Mouse (Mus musculus): Measurements from ENCODE around the gene Rasa2. TPM values are rescaled to one million over a fixed set of nuclear protein-coding genes. Genes with fewer than 3 reads are reported as not detected.
"Not testable (repeated sequence)": the region's sequence is repeated elsewhere in the genome, so short reads cannot be mapped to it uniquely, and the experiment has no call there.

Rasa2 gene
- polyA plus RNA-seq, 1 experiment from 2014 or later, result 12.3 TPM

- Histone ChIP-seq H3K4me3 (no peak overlapping the region), H3K36me3 (no peaks in the 10 kb centered on the region), H3K4me1 (replicated peaks) (peaks cover 10% of the 10 kb centered on the region; the same call in 1 of the 2 replicates), H3K9me3 (no peaks in the 10 kb centered on the region), H3K27me3 (ENCODE audit: insufficient read depth, poor library complexity, severe bottlenecking) (no peaks in the 10 kb centered on the region), H3K27ac (no peak overlapping the region)
- DNase-seq (ENCODE audit: low spot score), result no peak
- WGBS, result 81% methylated on average over 11 of the region's 11 CpGs
These were observed 100.7 kb downstream of the Rasa2 start for GRCm38 (mm10) chr9:96530674-96531081.

DNA sequence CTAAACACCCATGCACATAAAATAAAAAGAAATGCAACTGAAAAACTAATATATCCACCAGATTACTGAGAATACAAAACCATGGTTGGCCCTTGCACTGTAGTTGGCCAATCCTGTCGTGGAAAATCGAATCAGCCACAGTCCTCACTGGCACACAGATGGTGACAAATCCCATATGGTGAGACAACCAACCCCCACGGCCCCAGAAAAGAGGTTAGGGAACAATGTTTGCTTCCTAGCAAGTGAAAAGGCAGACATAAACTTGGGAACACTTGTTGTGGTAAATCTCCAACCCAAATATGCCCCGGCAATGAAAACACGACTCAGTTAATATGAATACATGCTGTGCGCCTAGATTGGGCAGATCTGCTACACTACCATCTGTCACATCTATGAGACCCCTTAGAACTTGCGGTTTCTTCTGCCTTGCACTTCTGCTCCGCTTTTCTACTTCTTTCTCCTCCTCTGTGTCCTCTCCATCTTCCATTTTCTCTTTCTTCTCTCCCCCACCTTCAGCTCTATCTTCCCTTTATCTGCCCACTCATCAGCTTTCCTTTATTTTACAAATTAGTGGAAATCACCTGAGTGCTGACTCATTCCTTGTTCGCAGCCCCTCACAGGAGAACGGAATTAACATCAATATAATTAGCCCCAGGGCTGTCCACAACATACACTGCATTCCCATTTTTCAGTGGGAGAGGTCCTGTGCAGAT, 101.3 kb downstream of the Rasa2 start:
- peaks cover 14% of the 10 kb centered on the region for H3K4me1 ChIP-seq (replicated peaks)
- no peaks in the 10 kb centered on the region for H3K9me3 ChIP-seq
- no peaks in the 10 kb centered on the region for H3K36me3 ChIP-seq
- H3K27me3 ChIP-seq (ENCODE audit: insufficient read depth, poor library complexity, severe bottlenecking), result no peaks in the 10 kb centered on the region
- no peak overlapping the region; the same call in 1 of the 2 replicates for H3K27ac ChIP-seq
- 75% methylated on average over 10 of the region's 10 CpGs for WGBS
- no peak for DNase-seq (ENCODE audit: low spot score)
- H3K4me3 ChIP-seq, result no peak overlapping the region

DNA sequence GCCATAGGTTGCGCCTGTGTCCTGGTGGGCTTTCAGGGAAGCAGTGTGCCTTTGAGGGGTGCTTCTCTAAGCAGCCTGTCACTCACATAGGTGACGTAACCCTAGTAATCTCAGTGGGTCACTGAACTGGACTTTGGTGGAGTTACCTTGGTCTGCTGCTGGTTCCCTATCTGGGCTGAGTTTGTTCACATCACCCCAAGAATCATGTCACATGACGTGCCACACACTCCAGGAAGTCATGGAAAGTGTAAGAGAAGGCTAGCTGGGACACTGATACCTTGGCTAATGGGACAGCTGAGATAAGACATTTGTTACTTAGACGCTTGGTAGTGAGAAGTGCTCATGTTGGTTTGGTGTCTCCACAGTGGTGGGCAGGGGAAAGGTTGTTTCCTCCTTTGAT, 105.4 kb downstream of the Rasa2 start:
- Histone ChIP-seq H3K36me3 (no peaks in the 10 kb centered on the region), H3K27ac (no peak overlapping the region), H3K4me3 (no peak overlapping the region), H3K4me1 (replicated peaks) (peaks cover 18% of the 10 kb centered on the region), H3K27me3 (ENCODE audit: insufficient read depth, poor library complexity, severe bottlenecking) (no peaks in the 10 kb centered on the region), H3K9me3 (no peaks in the 10 kb centered on the region)
- WGBS, result 79% methylated on average over 4 of the region's 4 CpGs
- DNase-seq (ENCODE audit: low spot score), result no peak

DNA sequence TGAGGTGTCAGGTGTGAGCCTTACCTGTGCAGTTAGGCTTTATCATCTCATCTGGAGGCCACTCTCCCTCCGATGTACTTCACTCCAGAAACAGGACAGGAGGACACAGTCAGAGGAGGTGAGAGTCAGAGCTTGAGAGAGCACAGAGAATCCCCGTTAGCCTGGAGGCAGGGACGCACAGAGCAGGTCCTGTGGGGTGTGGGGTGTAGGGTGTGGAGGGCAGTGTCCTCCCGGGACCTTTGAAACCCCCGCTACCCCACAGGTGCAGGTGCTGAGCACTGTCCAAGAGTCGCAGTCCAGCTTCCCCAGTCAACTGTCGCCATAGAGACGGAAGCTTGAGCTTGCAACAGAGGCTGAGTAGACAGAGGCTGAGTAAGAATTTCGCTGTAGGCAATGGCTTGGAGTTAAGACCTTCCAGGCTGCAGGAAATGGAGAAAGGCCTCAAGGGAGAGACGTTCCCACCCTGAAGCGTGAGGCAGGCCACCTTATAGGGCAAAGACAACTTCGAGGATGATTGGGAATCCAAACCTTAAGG, 106.4 kb downstream of the Rasa2 start, which contains the start of gene Gm28729:
Gm28729 (minus strand) TSS at position 293 of the 535 bp plus-strand sequence.
- H3K27me3 ChIP-seq (ENCODE audit: insufficient read depth, poor library complexity, severe bottlenecking), result no peaks in the 10 kb centered on the region
- no peak for DNase-seq (ENCODE audit: low spot score)
- WGBS, result 64% methylated on average over 12 of the region's 12 CpGs
- peaks cover 10% of the 10 kb centered on the region for H3K4me1 ChIP-seq (replicated peaks)
- H3K9me3 ChIP-seq, result no peaks in the 10 kb centered on the region
- no peak within 1 kb of the TSS for H3K27ac ChIP-seq
- no peaks in the 10 kb centered on the region for H3K36me3 ChIP-seq
- no peak within 1 kb of the TSS for H3K4me3 ChIP-seq

- no peak overlapping the region for H3K27ac ChIP-seq
- no peaks in the 10 kb centered on the region for H3K27me3 ChIP-seq (ENCODE audit: insufficient read depth, poor library complexity, severe bottlenecking)
- DNase-seq (ENCODE audit: low spot score), result no peak
- 88% methylated on average over 5 of the region's 5 CpGs for WGBS
- H3K4me1 ChIP-seq (replicated peaks), result peaks cover 10% of the 10 kb centered on the region
- no peaks in the 10 kb centered on the region for H3K36me3 ChIP-seq
- H3K9me3 ChIP-seq, result no peaks in the 10 kb centered on the region
- no peak overlapping the region for H3K4me3 ChIP-seq
These were observed 108.3 kb downstream of the Rasa2 start for GRCm38 (mm10) chr9:96523148-96523547.

- H3K27ac ChIP-seq; H3K36me3 ChIP-seq; H3K27me3 ChIP-seq (ENCODE audit: insufficient read depth, poor library complexity, severe bottlenecking); DNase-seq (ENCODE audit: low spot score); H3K9me3 ChIP-seq; H3K4me3 ChIP-seq: not testable (repeated sequence)
- WGBS, result 91% methylated on average over 2 of the region's 2 CpGs
- H3K4me1 ChIP-seq (replicated peaks), result peaks cover 10% of the 10 kb centered on the region
These were observed 109.8 kb downstream of the Rasa2 start for GRCm38 (mm10) chr9:96521574-96521973.

- no peaks in the 10 kb centered on the region for H3K9me3 ChIP-seq
- no peak for DNase-seq (ENCODE audit: low spot score)
- H3K4me3 ChIP-seq, result no peak overlapping the region
- WGBS, result 33% methylated on average over 4 of the region's 4 CpGs
- no peak overlapping the region for H3K27ac ChIP-seq
- H3K36me3 ChIP-seq, result no peaks in the 10 kb centered on the region
- H3K27me3 ChIP-seq (ENCODE audit: insufficient read depth, poor library complexity, severe bottlenecking), result no peaks in the 10 kb centered on the region
- no peaks in the 10 kb centered on the region for H3K4me1 ChIP-seq (replicated peaks)
These were observed 114.0 kb downstream of the Rasa2 start for GRCm38 (mm10) chr9:96517429-96517828.

DNA sequence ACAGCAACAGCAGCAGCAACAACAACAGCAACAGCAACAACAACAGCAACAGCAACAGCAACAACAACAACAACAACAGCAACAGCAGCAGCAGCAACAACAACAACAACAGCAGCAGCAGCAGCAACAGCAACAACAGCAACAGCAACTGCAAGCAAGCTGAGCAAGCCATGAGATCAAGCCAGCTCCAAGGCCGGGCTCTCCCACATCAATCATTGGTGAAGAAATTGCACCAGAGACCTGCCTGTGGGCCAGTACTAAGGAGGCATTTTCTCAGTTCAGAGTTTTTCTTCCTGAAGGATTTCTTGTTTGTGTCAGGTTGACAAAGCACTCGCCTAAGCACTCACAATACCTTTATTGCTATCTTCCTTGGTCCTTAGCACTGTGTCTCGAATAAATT, 114.6 kb downstream of the Rasa2 start:
- no peaks in the 10 kb centered on the region for H3K9me3 ChIP-seq
- H3K27me3 ChIP-seq (ENCODE audit: insufficient read depth, poor library complexity, severe bottlenecking), result no peaks in the 10 kb centered on the region
- 74% methylated on average over 3 of the region's 3 CpGs for WGBS
- no peak overlapping the region for H3K27ac ChIP-seq
- no peaks in the 10 kb centered on the region for H3K4me1 ChIP-seq (replicated peaks)
- no peak overlapping the region for H3K4me3 ChIP-seq
- no peak for DNase-seq (ENCODE audit: low spot score)
- no peaks in the 10 kb centered on the region for H3K36me3 ChIP-seq

- no peak for DNase-seq (ENCODE audit: low spot score)
- Histone ChIP-seq H3K4me1 (replicated peaks) (no peaks in the 10 kb centered on the region), H3K4me3 (no peak overlapping the region), H3K9me3 (no peaks in the 10 kb centered on the region), H3K27ac (no peak overlapping the region), H3K36me3 (no peaks in the 10 kb centered on the region), H3K27me3 (ENCODE audit: insufficient read depth, poor library complexity, severe bottlenecking) (no peaks in the 10 kb centered on the region)
- WGBS, result 87% methylated on average over 5 of the region's 5 CpGs
These were observed 115.7 kb downstream of the Rasa2 start for GRCm38 (mm10) chr9:96515737-96516136.

DNA sequence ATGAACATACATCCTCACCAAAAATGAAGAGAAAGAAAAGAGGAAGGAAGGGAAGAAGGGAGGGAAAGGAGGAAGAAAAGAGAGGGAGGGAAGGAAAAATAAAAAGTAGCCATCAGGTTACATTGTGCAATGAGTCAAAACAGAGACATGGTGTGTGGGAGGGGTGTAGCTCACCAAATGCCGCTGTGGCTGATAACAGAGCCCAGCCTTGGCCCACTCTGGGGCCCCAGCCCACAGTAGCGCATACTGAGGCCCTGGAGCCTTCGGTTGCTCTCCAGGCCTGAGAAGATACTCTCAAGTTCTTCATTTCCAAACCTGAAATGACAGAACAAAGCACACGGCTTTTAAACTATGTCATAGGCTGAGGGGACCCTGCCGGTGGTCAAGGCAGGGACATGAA, 117.1 kb downstream of the Rasa2 start:
- H3K36me3 ChIP-seq, result no peaks in the 10 kb centered on the region
- H3K9me3 ChIP-seq, result no peaks in the 10 kb centered on the region
- H3K4me3 ChIP-seq, result no peak overlapping the region
- no peak for DNase-seq (ENCODE audit: low spot score)
- H3K4me1 ChIP-seq (replicated peaks), result no peaks in the 10 kb centered on the region
- H3K27me3 ChIP-seq (ENCODE audit: insufficient read depth, poor library complexity, severe bottlenecking), result no peaks in the 10 kb centered on the region
- WGBS, result 86% methylated on average over 5 of the region's 5 CpGs
- no peak overlapping the region for H3K27ac ChIP-seq

DNA sequence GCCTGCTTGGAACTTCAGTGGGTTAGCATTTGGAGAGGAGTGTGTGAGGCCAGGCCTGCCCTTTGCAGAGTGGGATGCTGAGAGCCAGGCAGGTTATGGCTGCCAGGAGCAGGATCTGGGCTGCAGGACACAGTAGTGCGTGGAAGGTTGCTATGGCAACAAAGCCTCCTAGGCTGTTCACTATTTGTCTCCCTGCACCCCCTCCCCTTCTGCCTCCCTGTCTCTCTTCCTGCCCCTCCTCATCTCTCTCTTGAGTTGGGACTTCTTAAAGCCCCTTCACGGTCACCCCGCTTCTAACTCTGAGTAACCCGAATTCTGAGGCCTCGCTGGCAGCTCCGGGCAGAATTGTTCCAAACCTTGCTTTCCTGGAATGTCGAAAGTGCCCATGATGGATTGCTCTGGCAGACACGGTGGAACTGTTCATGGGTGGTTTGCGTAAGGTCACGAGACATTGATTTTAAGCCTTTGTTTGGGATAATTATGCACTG, 125.4 kb downstream of the Rasa2 start:
- peak overlapping the region; percentile 76 for H3K27ac ChIP-seq
- no peaks in the 10 kb centered on the region for H3K9me3 ChIP-seq
- WGBS, result 27% methylated on average over 10 of the region's 10 CpGs
- H3K4me1 ChIP-seq (replicated peaks), result peaks cover 26% of the 10 kb centered on the region
- no peaks in the 10 kb centered on the region for H3K27me3 ChIP-seq (ENCODE audit: insufficient read depth, poor library complexity, severe bottlenecking)
- peak overlapping the region; percentile 28 for H3K4me3 ChIP-seq
- peak; percentile 64 for DNase-seq (ENCODE audit: low spot score)
- H3K36me3 ChIP-seq, result no peaks in the 10 kb centered on the region

DNA sequence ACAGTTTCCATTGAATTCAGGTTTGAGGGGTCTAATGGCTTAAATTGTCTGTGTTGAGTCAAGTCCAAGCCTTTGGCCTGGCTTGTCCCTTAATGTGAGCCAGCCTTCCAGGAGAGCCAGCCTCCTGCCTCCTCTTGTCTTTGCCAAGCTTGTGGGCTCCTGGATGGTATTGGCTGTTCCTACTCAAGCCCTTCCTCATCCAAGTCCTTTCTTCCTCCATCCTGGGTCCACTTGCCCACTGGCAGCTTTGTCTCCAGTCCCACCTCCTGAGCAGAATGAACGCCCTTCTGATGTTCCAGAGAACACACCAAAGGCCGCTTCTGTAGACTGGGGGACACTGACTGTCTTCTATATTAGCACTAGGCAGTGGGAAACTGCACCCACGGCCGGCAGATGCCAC, 126.3 kb downstream of the Rasa2 start:
- Histone ChIP-seq H3K4me1 (replicated peaks) (peaks cover 26% of the 10 kb centered on the region), H3K27me3 (ENCODE audit: insufficient read depth, poor library complexity, severe bottlenecking) (no peaks in the 10 kb centered on the region), H3K27ac (peak overlapping the region; percentile 76), H3K36me3 (no peaks in the 10 kb centered on the region), H3K4me3 (no peak overlapping the region), H3K9me3 (no peaks in the 10 kb centered on the region)
- 89% methylated on average over 4 of the region's 4 CpGs for WGBS
- DNase-seq (ENCODE audit: low spot score), result no peak

GRCm38 (mm10) chr9:96504116-96504895, 127.1 kb downstream of the Rasa2 start:
- Histone ChIP-seq H3K9me3 (peaks cover 1% of the 10 kb centered on the region; the same call in 1 of the 2 replicates), H3K27me3 (ENCODE audit: insufficient read depth, poor library complexity, severe bottlenecking) (no peaks in the 10 kb centered on the region), H3K36me3 (no peaks in the 10 kb centered on the region), H3K4me1 (replicated peaks) (peaks cover 26% of the 10 kb centered on the region), H3K4me3 (no peak overlapping the region), H3K27ac (peak overlapping the region; percentile 40; the same call in 1 of the 2 replicates)
- no peak for DNase-seq (ENCODE audit: low spot score)
- 74% methylated on average over 17 of the region's 17 CpGs for WGBS

Data from hindbrain, embryonic 10.5 days (tissue).